Mouse (Mus musculus) testis, adult 2 months (tissue): Measurements from ENCODE around the gene Spen. TPM values are rescaled to one million over a fixed set of nuclear protein-coding genes. Genes with fewer than 3 reads are reported as not detected.

Source experiments
- H3K27ac ChIP-seq: fragments of 200-500 bp; 2 replicates; pipeline ENCODE4 v1.5.1; 2012; ENCODE audit warnings: low read depth, low read length; ENCODE audit not compliant: control insufficient read depth, insufficient read depth
- H3K27me3 ChIP-seq: fragments of 200-500 bp; 2 replicates; pipeline ENCODE4 v1.6.1; 2012; ENCODE audit warnings: mild to moderate bottlenecking, low read length, moderate library complexity; ENCODE audit not compliant: control insufficient read depth, insufficient read depth
- H3K36me3 ChIP-seq: fragments of 200-500 bp; 2 replicates; pipeline ENCODE4 v1.6.1; 2012; ENCODE audit warnings: mild to moderate bottlenecking, low read length; ENCODE audit not compliant: control insufficient read depth, insufficient read depth
- H3K4me1 ChIP-seq: fragments of 200-500 bp; 2 replicates; pipeline ENCODE4 v1.6.1; 2012; ENCODE audit warnings: low read length; ENCODE audit not compliant: control insufficient read depth, insufficient read depth
- H3K4me3 ChIP-seq: fragments of 200-500 bp; 2 replicates; pipeline ENCODE4 v1.5.1; 2012; ENCODE audit warnings: low read depth, mild to moderate bottlenecking, low read length, moderate library complexity, mixed read lengths; ENCODE audit not compliant: control insufficient read depth
- CTCF ChIP-seq: fragments of 200-500 bp; IDR thresholded peaks from 2 replicates; pipeline ENCODE4 v1.5.1; 2012; ENCODE audit warnings: low read depth, mild to moderate bottlenecking, inconsistent platforms, low read length, moderate library complexity; ENCODE audit not compliant: control insufficient read depth, insufficient read depth, insufficient replicate concordance
- POLR2A ChIP-seq: fragments of 200-500 bp; IDR thresholded peaks from 2 replicates; pipeline ENCODE4 v1.6.1; 2012; ENCODE audit warnings: low read depth, mild to moderate bottlenecking, inconsistent platforms, low read length, moderate library complexity; ENCODE audit not compliant: control insufficient read depth
- polyA plus RNA-seq: library from polyadenylated mRNA; depleted of rRNA; stranded (reverse); fragments of >200 nt; gene quantifications from 2 replicates; pipeline ENCODE4 v1.2.3, GENCODE M21; 2012

The Spen gene
- polyA plus RNA-seq, 1 experiment = 16.9 TPM

DNA sequence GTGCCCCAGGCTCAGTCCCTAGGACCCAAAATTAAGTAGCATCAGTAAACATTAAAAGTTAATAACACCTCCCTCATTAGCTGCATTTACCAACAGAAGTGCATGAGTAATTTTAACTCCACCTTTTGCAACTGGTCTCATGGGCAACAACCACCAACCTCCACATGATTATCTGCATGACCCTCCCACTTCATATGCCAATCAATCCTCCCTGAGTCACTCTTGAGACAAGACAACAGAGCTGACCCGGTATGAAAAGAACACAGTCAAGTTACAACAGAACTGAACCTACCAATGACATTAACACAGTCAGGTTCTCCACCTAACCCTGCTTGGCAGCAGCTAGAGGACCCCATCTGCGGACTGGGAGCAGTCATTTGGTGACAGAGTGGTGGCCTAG lies 12.5 kb downstream of the Spen start:
- Histone ChIP-seq H3K27ac (no peak overlapping the region), H3K4me3 (no peak overlapping the region), H3K4me1 (peaks cover 19% of the 10 kb centered on the region), H3K27me3 (no peaks in the 10 kb centered on the region), H3K36me3 (peaks cover 4% of the 10 kb centered on the region)
- TF ChIP-seq POLR2A (no peak), CTCF (no peak)

DNA sequence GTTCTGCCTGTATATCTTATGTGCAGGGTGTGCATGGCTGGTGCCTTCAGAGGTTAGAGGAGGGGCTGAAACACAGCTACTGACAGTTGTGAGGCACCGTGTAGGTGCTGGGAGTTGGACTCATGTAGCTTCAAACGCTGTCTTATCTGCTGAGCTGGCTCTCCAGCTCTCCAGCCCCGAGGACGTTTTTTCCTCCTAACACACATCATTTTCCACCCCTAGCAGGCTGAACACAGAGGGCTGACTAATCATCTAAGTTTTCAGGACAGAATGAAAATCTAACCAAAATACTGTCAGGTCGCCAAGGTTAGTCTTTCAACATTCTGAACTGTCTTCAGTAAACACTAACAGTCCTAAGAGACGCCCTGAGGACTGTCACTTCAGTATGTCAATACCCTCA lies 13.7 kb downstream of the Spen start:
- no peaks in the 10 kb centered on the region for H3K27me3 ChIP-seq
- peaks cover 4% of the 10 kb centered on the region for H3K36me3 ChIP-seq
- peak overlapping the region; percentile 11; the same call in 1 of the 2 replicates for H3K27ac ChIP-seq
- H3K4me1 ChIP-seq = peaks cover 19% of the 10 kb centered on the region
- no peak for TF ChIP-seq POLR2A
- no peak for TF ChIP-seq CTCF
- H3K4me3 ChIP-seq = no peak overlapping the region

DNA sequence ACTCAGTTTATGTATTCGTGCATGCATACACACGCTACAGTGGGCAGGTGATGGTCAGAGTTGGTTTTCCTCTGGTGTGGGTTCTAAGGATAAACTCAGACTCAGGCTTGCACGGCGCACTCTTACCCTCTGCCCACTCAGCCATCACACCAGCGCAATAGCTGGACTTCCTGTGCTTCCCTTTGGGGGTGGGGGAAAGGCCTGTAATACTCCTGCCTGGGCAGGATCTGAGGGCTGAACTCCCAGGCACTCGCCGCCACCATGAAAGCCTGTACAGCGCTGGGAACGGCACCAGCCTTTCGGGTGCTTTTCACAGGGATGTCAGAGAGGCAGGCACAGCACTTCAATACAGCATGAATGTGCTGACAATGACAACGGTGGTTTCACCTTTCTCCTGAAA lies 15.3 kb downstream of the Spen start:
- H3K4me1 ChIP-seq = peaks cover 14% of the 10 kb centered on the region; the same call in 1 of the 2 replicates
- H3K36me3 ChIP-seq = peaks cover 4% of the 10 kb centered on the region
- no peak overlapping the region for H3K4me3 ChIP-seq
- TF ChIP-seq POLR2A (no peak), CTCF (no peak)
- H3K27me3 ChIP-seq = no peaks in the 10 kb centered on the region
- H3K27ac ChIP-seq = no peak overlapping the region

DNA sequence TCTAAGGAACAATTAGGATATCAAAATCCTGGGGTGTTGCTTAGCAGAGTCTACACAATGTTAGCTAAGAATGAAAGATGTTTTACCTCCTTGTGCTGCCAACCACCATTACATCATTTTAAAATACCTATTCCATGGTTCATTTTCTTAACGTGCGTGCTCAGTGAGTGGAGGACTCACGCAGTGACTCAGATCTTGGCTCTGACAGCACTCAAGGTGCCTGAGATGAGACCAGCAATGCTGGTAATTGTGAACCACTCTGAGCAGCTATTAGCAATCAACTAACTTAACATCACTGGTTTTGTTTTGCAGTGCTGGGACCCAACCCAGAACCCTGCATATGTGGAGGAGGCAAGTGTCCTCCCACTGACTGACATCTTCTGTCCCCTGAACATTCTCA lies 20.0 kb downstream of the Spen start:
- H3K4me1 ChIP-seq = peaks cover 4% of the 10 kb centered on the region; the same call in 1 of the 2 replicates
- no peaks in the 10 kb centered on the region for H3K27me3 ChIP-seq
- no peak overlapping the region for H3K4me3 ChIP-seq
- no peak overlapping the region for H3K27ac ChIP-seq
- TF ChIP-seq CTCF = no peak
- peaks cover 6% of the 10 kb centered on the region for H3K36me3 ChIP-seq

DNA sequence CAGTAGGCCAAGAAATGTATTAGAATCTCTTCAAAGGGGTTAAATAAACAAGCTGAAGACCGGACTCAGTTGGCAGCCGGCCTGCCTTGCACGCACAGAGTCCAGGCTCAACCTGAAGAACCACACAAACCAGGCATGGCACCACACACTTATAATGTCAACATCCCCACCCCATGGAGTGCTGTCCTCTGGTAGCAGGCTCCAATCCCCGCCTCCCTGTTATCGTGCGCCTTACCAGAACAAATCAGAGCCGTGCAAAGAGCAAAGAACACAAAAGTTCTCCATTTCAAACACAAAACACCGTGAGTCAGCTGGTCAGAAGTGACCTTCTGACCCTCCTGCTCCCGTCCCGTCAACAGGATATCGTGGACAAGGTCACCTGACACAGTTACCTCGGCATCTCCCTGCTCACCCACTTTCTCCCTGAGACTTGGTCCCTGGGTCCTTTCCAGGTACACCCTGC lies 24.2 kb downstream of the Spen start:
- Histone ChIP-seq H3K27me3 (no peaks in the 10 kb centered on the region), H3K27ac (no peak overlapping the region), H3K36me3 (peaks cover 2% of the 10 kb centered on the region), H3K4me3 (no peak overlapping the region), H3K4me1 (peaks cover 5% of the 10 kb centered on the region)
- TF ChIP-seq CTCF (no peak), POLR2A (no peak)

DNA sequence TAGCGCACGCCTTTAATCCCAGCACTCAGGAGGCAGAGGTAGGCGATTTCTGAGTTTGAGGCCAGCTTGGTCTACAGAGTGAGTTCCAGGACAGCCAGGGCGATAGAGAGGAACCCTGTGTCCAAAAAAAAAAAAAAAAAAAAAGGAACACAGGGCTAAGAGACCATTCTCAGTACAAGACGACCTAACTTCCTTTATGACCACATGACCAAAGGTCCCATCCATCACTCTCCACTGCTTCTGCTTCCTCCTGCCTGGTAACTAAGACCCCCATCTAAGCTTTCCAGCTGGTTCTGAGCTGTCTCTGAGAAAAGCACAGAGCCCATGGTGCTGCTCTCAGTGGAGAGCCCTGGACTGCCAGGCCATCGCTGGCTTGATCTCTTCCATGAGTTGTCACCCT lies 26.3 kb downstream of the Spen start:
- Histone ChIP-seq H3K27me3 (no peaks in the 10 kb centered on the region), H3K4me3 (no peak overlapping the region), H3K4me1 (peaks cover 5% of the 10 kb centered on the region), H3K27ac (no peak overlapping the region), H3K36me3 (peaks cover 2% of the 10 kb centered on the region)
- TF ChIP-seq CTCF = no peak
- TF ChIP-seq POLR2A = no peak

DNA sequence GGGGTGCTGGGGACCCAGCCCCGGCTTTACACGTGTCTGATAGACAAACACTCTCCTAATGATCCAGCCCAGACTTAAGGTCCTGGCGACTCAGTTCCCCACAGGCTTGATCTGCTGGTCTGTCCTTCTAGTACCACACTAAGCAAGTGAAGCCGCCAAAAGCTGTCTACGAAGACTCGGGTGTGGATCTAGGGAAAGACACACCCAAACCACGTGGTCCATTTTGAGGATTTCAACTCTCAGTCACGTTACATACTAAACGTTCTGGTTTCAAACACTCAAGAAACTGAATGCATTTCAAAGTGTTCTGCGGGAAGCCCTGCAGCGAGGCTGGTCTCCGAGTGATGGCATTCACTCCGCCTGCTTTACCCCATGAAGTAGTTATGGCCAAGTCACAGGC lies 27.9 kb downstream of the Spen start:
- H3K27ac ChIP-seq = no peak overlapping the region
- no peaks in the 10 kb centered on the region for H3K36me3 ChIP-seq
- H3K4me3 ChIP-seq = no peak overlapping the region
- no peak for TF ChIP-seq CTCF
- no peak for TF ChIP-seq POLR2A
- no peaks in the 10 kb centered on the region for H3K27me3 ChIP-seq
- peaks cover 11% of the 10 kb centered on the region for H3K4me1 ChIP-seq

DNA sequence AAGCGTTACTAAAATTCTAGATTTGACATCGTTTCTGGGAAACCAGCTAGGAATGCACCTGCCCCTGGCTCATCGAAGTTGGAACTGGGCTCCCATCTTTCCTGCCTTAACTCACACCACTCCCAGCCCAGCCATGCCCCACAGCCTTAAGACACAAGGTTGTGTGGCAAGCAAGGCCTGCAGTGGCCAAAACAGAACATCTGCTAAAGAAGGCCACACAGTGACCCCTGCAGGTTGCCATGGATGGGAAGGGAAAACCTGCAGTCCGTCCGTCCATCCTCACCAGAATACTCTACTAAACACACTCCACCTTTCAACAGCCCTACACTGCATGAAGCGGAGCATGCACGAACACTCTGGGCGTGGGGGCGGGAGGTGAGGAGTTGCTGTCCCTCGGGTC lies 31.5 kb downstream of the Spen start:
- TF ChIP-seq POLR2A = no peak
- TF ChIP-seq CTCF = peak; percentile 2; the same call in 1 of the 2 replicates
- H3K4me1 ChIP-seq = peaks cover 7% of the 10 kb centered on the region
- H3K27me3 ChIP-seq = no peaks in the 10 kb centered on the region
- no peak overlapping the region for H3K4me3 ChIP-seq
- peak overlapping the region; percentile 71 for H3K27ac ChIP-seq
- H3K36me3 ChIP-seq = no peaks in the 10 kb centered on the region
